Comparison of ENCODE assay signal across 18 mouse cellular contexts in the genomic region with DNA sequence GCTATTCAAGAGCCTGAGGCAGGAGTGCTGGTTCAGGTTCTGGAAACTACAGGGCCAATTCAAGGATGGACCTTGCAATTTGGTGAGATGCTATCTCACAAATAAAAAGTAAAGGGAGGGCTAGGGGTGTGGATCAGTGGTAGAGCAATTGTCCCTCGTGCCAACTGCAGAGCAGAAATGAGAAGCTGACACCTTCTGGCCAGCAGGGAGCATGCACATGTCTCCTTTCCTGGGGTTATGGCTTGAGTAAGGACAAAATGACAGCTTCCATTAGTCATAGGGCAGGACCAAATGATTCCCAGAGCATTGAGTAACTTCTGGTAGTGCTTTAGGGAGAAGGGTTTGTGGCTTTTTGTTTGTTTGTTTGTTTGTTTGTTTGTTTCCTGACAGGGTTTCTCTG. TPM values are rescaled to one million over a fixed set of nuclear protein-coding genes. Genes with fewer than 3 reads are reported as not detected.
A peak's percentile ranks its signal among the peaks of the same experiment; 100 is the strongest.
DNase-seq lines count a peak whose midpoint lies in the region; ATAC-seq and TF ChIP-seq lines count a peak whose summit lies in the region.
"Had no signal": no experiment of that assay in that cellular context is flagged by ENCODE, and none has a peak within 500 bp of the region (broad histone marks: within the 10 kb centered on the region; RNA-seq: fewer than 3 reads in every experiment).

No protein-coding gene starts in this region.

- TF ChIP-seq CTCF in lung, postnatal 0 days (IDR thresholded peaks at IDR 0.05) = peak; percentile 67

- H3K36me3 ChIP-seq in kidney, embryonic 14.5 days (ENCODE audit: control insufficient read depth, insufficient read depth, low read length) = no peaks in the 10 kb centered on the region
- no peaks in the 10 kb centered on the region for H3K36me3 ChIP-seq in lung, postnatal 0 days (ENCODE audit: insufficient read depth, low read length)
- H3K36me3 ChIP-seq: embryonic facial prominence, embryonic 10.5 days; liver, embryonic 15.5 days; neural tube, embryonic 15.5 days had no signal

- TF ChIP-seq EP300 in lung, postnatal 0 days (IDR thresholded peaks at IDR 0.05) = no peak

- H3K9me3 ChIP-seq in kidney, embryonic 14.5 days (ENCODE audit: control insufficient read depth, low read length) = no peaks in the 10 kb centered on the region
- no peaks in the 10 kb centered on the region for H3K9me3 ChIP-seq in lung, postnatal 0 days (ENCODE audit: low read length)
- H3K9me3 ChIP-seq: embryonic facial prominence, embryonic 10.5 days; liver, embryonic 15.5 days; neural tube, embryonic 15.5 days had no signal

- ATAC-seq in kidney, embryonic 14.5 days (ENCODE audit: low FRiP score, low TSS enrichment) = no peak
- ATAC-seq in lung, postnatal 0 days = peak; percentile 24; the same call in 1 of the 2 replicates
- ATAC-seq in megakaryocyte progenitor cell, adult 5-6 weeks (replicated peaks; ENCODE audit: poor library complexity) = no peak
- ATAC-seq: hindbrain, embryonic 16.5 days had no signal

- H3K4me3 ChIP-seq in kidney, embryonic 14.5 days (ENCODE audit: low read length) = no peak overlapping the region
- H3K4me3 ChIP-seq in lung, postnatal 0 days (ENCODE audit: low read depth, low read length) = no peak overlapping the region
- H3K4me3 ChIP-seq: embryonic facial prominence, embryonic 10.5 days; liver, embryonic 15.5 days; neural tube, embryonic 15.5 days had no signal

- 5% methylated on average over 1 of the region's 1 CpGs for WGBS in kidney, embryonic 14.5 days
- WGBS in lung, postnatal 0 days = 13% methylated on average over 1 of the region's 1 CpGs

- DNase-seq in adrenal gland, adult 2 months = peak; percentile 16
- DNase-seq in adrenal gland, postnatal 10 days = no peak
- DNase-seq in kidney, adult 8-10 months = peak; percentile 14 to 17
- DNase-seq in lung, postnatal 0 days (ENCODE audit: low spot score) = peak; percentile 53
- no peak for DNase-seq in lung, postnatal 14 days
- peak; percentile 14 for DNase-seq in kidney, postnatal 14 days
- DNase-seq: cerebellum, adult 8-10 months; retina, postnatal 1 day; spleen, adult 18-20 months had no signal

- no peak overlapping the region for H3K9ac ChIP-seq in kidney, embryonic 14.5 days (ENCODE audit: low read depth, low read length)
- H3K9ac ChIP-seq in lung, postnatal 0 days (replicated peaks; ENCODE audit: low read depth) = no peak overlapping the region
- H3K9ac ChIP-seq: liver, embryonic 15.5 days; neural tube, embryonic 15.5 days had no signal

- H3K27me3 ChIP-seq in kidney, embryonic 14.5 days (ENCODE audit: control insufficient read depth, insufficient read depth, low read length) = no peaks in the 10 kb centered on the region
- no peaks in the 10 kb centered on the region for H3K27me3 ChIP-seq in lung, postnatal 0 days (replicated peaks; ENCODE audit: insufficient read depth, low read length)
- H3K27me3 ChIP-seq: liver, embryonic 15.5 days; neural tube, embryonic 15.5 days had no signal

- no peak overlapping the region for H3K4me2 ChIP-seq in kidney, embryonic 14.5 days (replicated peaks; ENCODE audit: low read depth, low read length)
- H3K4me2 ChIP-seq in lung, postnatal 0 days (replicated peaks; ENCODE audit: low read depth, low read length) = no peak overlapping the region
- H3K4me2 ChIP-seq: liver, embryonic 15.5 days; neural tube, embryonic 15.5 days had no signal

- no peaks in the 10 kb centered on the region for H3K4me1 ChIP-seq in kidney, embryonic 14.5 days (ENCODE audit: control insufficient read depth, insufficient read depth, low read length)
- H3K4me1 ChIP-seq in lung, postnatal 0 days (ENCODE audit: insufficient read depth, low read depth, low read length) = no peaks in the 10 kb centered on the region
- H3K4me1 ChIP-seq: embryonic facial prominence, embryonic 10.5 days; liver, embryonic 15.5 days; neural tube, embryonic 15.5 days had no signal

- no peak overlapping the region for H3K27ac ChIP-seq in kidney, embryonic 14.5 days (ENCODE audit: low read depth, low read length)
- no peak overlapping the region for H3K27ac ChIP-seq in lung, postnatal 0 days (ENCODE audit: low read length)
- H3K27ac ChIP-seq: embryonic facial prominence, embryonic 10.5 days; liver, embryonic 15.5 days; neural tube, embryonic 15.5 days had no signal

RNA-seq across cellular contexts. Expression of gene Tmprss2, which starts 56.5 kb away (rescaled TPM):
- total RNA-seq in adrenal gland, adult 2 months (2021) = under 1 TPM in 1 of 2 experiments, not detected in 1; 0.37 TPM
- 0.29 TPM in 1 of 2 replicates, not detected in the other for polyA plus RNA-seq in adrenal gland, adult 2 months (2012; rRNA removed)
- total RNA-seq in adrenal gland, postnatal 10 days (2021) = under 1 TPM; 0.12 to 0.90 TPM
- polyA plus RNA-seq in kidney, embryonic 14.5 days (2014; fragmentation: Nextera tagmentation; extraction: Ambion mirVana) = 10.6 and 21.2 TPM in 2 replicates
- polyA plus RNA-seq in lung, postnatal 0 days (2015; fragmentation: Nextera tagmentation; extraction: Ambion mirVana) = 46.9 and 54.2 TPM in 2 replicates
- not detected in 2 replicates for total RNA-seq in megakaryocyte progenitor cell, adult 5-6 weeks (2015)
- total RNA-seq in megakaryocyte progenitor cell, adult 5-6 weeks (2017) = not detected in 2 replicates
- total RNA-seq: granulocyte monocyte progenitor cell, adult 5-6 weeks; left cerebral cortex, postnatal 25 days; megakaryocyte-erythroid progenitor cell, adult 5-6 weeks had no signal
- polyA plus RNA-seq: neural tube, embryonic 15.5 days had no signal

Comparison
In these comparisons a context has a peak if more than half of its experiments do, and no peak if none do; other contexts are left out.
1. DNase-seq: peak in adrenal gland, adult 2 months (single experiment), kidney, adult 8-10 months (2 of 2), lung, postnatal 0 days (single experiment) and kidney, postnatal 14 days (single experiment); none in adrenal gland, postnatal 10 days (single experiment) and lung, postnatal 14 days (single experiment).